Mouse (Mus musculus): ENCODE results near the gene Arhgap32. TPM values are rescaled to one million over a fixed set of nuclear protein-coding genes. Genes with fewer than 3 reads are reported as not detected.
"Not testable (repeated sequence)": the region's sequence is repeated elsewhere in the genome, so short reads cannot be mapped to it uniquely, and the experiment has no call there.

Arhgap32 gene
- polyA plus RNA-seq, 1 experiment from 2014 or later = 4.3 TPM

DNA sequence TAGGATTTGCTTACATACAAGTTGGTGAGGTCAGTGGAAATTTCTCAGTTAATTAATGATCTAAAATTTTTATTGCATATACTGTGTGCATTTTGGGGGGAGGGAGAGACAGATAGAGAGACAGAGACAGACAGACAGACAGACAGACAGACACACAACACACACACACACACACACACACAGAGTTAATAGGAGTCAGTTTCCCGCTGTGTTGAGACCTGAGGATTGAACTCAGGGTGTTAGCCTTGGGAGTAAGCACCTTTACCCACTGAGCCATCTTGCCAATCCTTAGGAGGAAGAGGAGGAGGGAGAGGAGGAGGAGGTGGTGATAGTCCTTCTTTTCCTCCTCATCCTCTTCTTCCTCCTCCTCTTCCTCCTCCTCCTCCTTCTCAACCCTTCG, 5.6 kb upstream of the Arhgap32 start:
- Histone ChIP-seq H3K4me1 (no peaks in the 10 kb centered on the region), H3K27ac (no peak overlapping the region), H3K4me3 (no peak overlapping the region), H3K27me3 (ENCODE audit: insufficient read depth, poor library complexity, severe bottlenecking) (no peaks in the 10 kb centered on the region), H3K36me3 (no peaks in the 10 kb centered on the region), H3K9me3 (no peaks in the 10 kb centered on the region)
- WGBS = 71% methylated on average over 2 of the region's 2 CpGs
- no peak for DNase-seq (ENCODE audit: low spot score)

DNA sequence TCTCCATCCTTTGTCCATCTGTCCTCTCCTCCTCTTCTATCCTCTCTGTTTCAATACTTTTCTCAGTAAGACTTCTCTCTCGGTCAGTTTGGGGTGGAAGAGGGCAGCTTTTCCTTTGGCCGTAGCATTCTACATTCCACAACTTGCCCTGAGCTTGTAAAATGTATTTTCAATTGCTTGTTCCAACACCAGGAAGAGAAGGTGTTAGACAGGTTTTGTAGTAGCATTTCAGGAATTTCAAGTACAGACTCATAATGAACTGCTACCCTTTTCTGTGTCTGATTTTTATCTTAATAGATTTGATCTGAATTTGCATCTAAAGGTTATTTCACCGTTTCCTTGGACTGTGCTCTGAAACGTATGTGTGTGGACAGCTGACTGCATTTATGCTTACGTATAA, 336 bp downstream of the Arhgap32 start:
- Histone ChIP-seq H3K4me1 (peaks cover 11% of the 10 kb centered on the region), H3K36me3 (peaks cover 2% of the 10 kb centered on the region; the same call in 1 of the 2 replicates), H3K9me3 (no peaks in the 10 kb centered on the region), H3K27me3 (ENCODE audit: insufficient read depth, poor library complexity, severe bottlenecking) (no peaks in the 10 kb centered on the region), H3K4me3 (no peak overlapping the region), H3K27ac (no peak overlapping the region)
- DNase-seq (ENCODE audit: low spot score) = no peak
- WGBS = 85% methylated on average over 5 of the region's 5 CpGs

DNA sequence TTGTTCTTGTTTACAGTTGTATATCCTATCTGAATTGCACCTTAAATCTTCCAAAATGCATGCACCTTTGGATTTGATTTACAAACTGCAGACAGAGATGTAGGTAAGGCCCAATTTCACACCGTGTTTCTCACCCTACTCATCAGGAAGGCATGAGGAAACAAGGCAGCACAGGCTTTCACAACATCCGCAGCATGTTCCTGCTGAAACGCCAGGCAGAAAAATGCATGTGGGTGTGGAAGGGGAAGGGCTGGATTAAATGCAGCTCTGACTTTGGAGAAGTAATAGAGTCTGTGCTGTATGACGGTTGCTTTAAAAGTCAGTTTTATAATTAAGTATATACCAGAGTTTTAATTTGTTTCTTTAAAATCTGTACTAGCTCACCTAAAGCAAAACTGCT, 1.9 kb downstream of the Arhgap32 start:
- H3K9me3 ChIP-seq = no peaks in the 10 kb centered on the region
- no peak overlapping the region for H3K4me3 ChIP-seq
- H3K36me3 ChIP-seq = peaks cover 3% of the 10 kb centered on the region; the same call in 1 of the 2 replicates
- 44% methylated on average over 4 of the region's 4 CpGs for WGBS
- H3K4me1 ChIP-seq = peaks cover 11% of the 10 kb centered on the region
- DNase-seq (ENCODE audit: low spot score) = no peak
- no peaks in the 10 kb centered on the region for H3K27me3 ChIP-seq (ENCODE audit: insufficient read depth, poor library complexity, severe bottlenecking)
- no peak overlapping the region for H3K27ac ChIP-seq

DNA sequence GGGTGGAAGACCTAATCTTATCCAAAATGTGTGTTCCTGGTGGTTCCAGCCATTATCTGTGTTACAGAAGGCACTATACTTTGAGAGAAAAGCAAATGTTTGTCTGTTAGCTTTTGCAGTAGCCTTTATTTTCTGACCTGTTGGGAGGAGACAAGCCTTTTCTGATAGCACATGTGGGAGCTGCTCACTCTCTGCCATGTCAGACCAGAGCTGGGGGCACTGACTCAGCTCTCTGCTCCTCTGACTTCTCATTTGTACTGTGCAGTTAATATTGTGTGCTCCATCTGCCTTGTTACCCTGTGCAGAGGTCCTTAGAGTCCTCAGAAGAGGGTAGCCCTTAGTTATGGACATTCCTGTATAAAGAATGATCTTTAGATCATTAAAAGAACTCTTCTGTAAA, 2.5 kb downstream of the Arhgap32 start:
- Histone ChIP-seq H3K4me3 (no peak overlapping the region), H3K36me3 (peaks cover 3% of the 10 kb centered on the region; the same call in 1 of the 2 replicates), H3K27ac (0 out of 2 replicates have a peak overlapping the region, but pooled peaks have one; percentile 22), H3K27me3 (ENCODE audit: insufficient read depth, poor library complexity, severe bottlenecking) (no peaks in the 10 kb centered on the region), H3K9me3 (no peaks in the 10 kb centered on the region), H3K4me1 (peaks cover 11% of the 10 kb centered on the region)
- DNase-seq (ENCODE audit: low spot score) = no peak

DNA sequence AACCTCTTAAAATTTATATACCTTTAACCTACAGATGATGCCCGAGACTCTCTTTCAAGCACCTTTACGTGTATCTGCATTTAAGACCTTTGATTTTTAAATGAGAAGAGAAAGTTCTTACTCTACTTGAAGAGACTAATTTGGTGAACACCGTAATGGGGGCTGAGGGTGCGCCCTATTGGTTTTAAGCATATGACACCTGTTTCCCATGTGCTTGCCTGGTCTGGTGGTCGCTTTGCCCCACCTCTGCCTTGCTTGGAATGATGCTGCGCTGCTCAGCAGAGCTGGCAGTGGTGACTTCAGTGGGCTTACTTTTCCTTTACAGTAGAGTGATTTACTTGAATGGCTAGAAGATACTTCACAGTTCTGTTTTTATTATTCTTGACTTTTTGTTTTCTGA, 3.6 kb downstream of the Arhgap32 start:
- 92% methylated on average over 6 of the region's 6 CpGs for WGBS
- H3K4me1 ChIP-seq = peaks cover 11% of the 10 kb centered on the region
- DNase-seq (ENCODE audit: low spot score) = no peak
- no peaks in the 10 kb centered on the region for H3K9me3 ChIP-seq
- H3K36me3 ChIP-seq = peaks cover 3% of the 10 kb centered on the region; the same call in 1 of the 2 replicates
- H3K4me3 ChIP-seq = no peak overlapping the region
- no peak overlapping the region for H3K27ac ChIP-seq
- H3K27me3 ChIP-seq (ENCODE audit: insufficient read depth, poor library complexity, severe bottlenecking) = no peaks in the 10 kb centered on the region

DNA sequence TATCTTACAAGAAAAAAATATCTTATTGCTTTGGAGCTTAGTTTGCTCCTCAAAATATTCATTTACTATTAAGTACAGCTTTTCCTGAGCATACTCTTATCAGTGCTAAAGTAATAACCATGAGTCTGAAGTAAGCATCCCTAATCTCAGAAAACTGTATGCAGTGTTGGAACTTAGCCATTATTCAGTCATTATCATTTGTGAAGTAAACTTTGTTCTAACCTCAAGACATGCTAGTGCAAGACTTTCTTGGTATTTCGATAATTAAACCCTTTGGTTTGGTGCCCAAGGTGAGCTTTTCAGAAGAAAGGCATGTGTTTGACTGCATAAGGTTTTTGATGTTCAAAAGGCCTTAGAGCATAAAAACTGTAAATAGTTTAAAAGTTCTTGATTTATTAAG, 4.2 kb downstream of the Arhgap32 start:
- no peak for DNase-seq (ENCODE audit: low spot score)
- WGBS = 79% methylated on average over 1 of the region's 1 CpGs

DNA sequence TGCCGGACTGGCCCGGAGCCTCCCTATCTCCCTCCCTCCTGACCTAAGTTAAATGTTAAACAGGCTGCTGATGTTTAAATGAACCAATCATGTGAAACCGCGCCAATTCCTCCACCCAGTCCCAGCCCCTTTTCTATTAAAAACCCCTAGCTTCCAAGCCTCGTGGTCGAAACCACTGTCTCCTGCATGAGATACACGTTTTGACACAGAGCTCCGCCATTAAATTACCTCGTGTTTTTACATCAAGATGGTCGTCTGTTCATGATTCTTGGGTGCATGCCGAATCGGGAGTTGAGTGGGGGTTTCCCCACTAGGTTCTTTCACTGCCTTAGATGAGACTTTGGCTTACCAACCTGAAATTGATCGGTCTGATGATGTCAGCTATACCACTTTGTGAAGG, 5.3 kb downstream of the Arhgap32 start:
- not testable (repeated sequence) for H3K27ac ChIP-seq; H3K27me3 ChIP-seq (ENCODE audit: insufficient read depth, poor library complexity, severe bottlenecking); H3K4me3 ChIP-seq; H3K9me3 ChIP-seq; H3K36me3 ChIP-seq; DNase-seq (ENCODE audit: low spot score)
- WGBS = 91% methylated on average over 13 of the region's 13 CpGs
- peaks cover 11% of the 10 kb centered on the region for H3K4me1 ChIP-seq

More for the DNA sequence above, 4.2 kb downstream of the Arhgap32 start:
- peaks cover 11% of the 10 kb centered on the region for H3K4me1 ChIP-seq
- peaks cover 3% of the 10 kb centered on the region; the same call in 1 of the 2 replicates for H3K36me3 ChIP-seq
- H3K27me3 ChIP-seq (ENCODE audit: insufficient read depth, poor library complexity, severe bottlenecking) = no peaks in the 10 kb centered on the region
- no peak overlapping the region for H3K27ac ChIP-seq
- no peaks in the 10 kb centered on the region for H3K9me3 ChIP-seq
- H3K4me3 ChIP-seq = no peak overlapping the region

DNA sequence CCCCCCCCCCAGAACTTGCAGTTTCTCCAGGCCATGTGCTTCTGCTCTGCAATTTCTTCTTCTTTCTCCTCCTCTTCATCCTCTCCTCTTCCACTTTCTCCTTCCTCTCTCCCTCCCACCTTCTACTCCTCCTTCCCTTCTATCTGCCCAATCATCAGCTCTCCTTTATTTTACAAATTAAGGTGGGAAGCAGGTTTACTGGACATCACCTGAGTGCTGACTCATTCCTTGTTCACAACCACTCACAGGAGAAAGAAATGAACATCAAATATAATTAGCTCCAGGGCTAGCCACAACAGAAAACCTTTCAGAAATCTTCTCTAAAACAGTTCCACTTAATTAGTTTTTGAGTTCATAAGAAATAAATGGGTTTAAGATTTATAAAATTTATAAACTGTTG, 20.3 kb downstream of the Arhgap32 start:
- H3K36me3 ChIP-seq = no peaks in the 10 kb centered on the region

DNA sequence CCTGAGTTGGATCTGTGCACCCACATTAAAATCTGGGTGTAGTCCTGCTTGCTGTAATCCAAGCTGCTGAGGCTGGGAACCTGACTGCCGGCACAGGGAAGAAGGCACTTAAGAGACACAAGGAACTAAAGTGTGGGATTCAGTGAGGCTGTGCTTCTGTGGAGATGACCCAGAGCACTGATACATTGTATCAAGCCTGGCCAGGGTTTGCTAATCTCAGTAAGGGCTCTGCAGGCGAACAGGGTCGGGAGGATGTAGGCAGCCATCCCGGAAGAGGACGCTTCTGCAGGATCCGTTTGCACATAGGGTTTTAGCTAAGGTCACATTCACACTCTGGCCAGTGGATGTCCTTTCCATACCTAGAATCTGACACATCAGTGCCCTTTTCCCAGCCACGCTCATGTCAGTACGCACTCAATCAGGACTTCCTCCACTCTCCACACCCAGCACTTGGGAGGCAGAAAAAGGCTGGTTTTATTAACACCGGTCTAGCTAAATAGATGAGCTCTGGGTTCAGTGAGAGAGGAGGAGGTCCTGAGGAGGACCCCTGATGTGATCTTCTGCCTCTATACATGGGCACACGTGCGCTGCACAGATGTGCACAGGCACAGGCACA, 20.9 kb downstream of the Arhgap32 start:
- Histone ChIP-seq H3K4me1 (peaks cover 10% of the 10 kb centered on the region), H3K27me3 (ENCODE audit: insufficient read depth, poor library complexity, severe bottlenecking) (no peaks in the 10 kb centered on the region), H3K4me3 (no peak overlapping the region), H3K36me3 (no peaks in the 10 kb centered on the region), H3K9me3 (no peaks in the 10 kb centered on the region), H3K27ac (peak overlapping the region; percentile 42; the same call in 1 of the 2 replicates)
- no peak for DNase-seq (ENCODE audit: low spot score)
- WGBS = 59% methylated on average over 11 of the region's 11 CpGs

More for the DNA sequence above, 20.3 kb downstream of the Arhgap32 start:
- H3K4me3 ChIP-seq = no peak overlapping the region
- peaks cover 10% of the 10 kb centered on the region for H3K4me1 ChIP-seq
- H3K27ac ChIP-seq = no peak overlapping the region
- no peaks in the 10 kb centered on the region for H3K9me3 ChIP-seq
- no peaks in the 10 kb centered on the region for H3K27me3 ChIP-seq (ENCODE audit: insufficient read depth, poor library complexity, severe bottlenecking)
- no peak for DNase-seq (ENCODE audit: low spot score)

DNA sequence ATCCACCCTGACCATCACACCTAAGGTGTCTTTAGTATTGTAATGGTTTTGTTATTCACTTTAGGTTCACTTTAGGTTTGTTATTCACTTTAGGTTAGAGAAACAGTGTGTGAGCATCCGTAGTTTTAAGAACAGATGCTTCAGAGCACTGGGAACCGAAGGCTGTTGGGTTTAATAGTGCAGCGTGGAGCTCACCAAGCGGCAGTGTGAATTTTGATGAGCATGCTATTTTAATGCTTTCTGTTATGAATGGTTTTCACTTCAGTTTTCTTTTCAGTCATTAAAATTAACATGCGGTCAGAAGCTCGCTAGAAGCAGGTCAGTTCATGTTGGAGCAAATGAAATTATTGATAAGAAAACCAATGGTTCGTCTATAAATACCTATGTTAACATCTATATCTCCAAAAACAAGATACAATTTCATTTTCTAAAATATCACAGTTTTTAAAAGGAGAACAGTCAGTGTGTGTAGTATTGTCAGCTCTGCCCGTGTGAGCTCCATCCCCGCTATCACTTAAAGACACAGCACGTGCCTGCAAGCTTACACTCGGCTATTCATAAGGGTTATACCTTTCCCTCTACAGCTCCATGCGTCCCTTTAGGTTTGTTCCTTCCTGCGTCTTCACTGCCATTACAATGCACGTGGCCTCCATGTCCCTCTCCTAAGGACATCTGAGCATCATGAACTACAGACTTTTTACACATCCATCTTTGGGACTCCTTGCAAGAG, 21.9 kb downstream of the Arhgap32 start:
- Histone ChIP-seq H3K36me3 (no peaks in the 10 kb centered on the region), H3K27ac (no peak overlapping the region), H3K4me1 (peaks cover 16% of the 10 kb centered on the region), H3K9me3 (no peaks in the 10 kb centered on the region), H3K27me3 (ENCODE audit: insufficient read depth, poor library complexity, severe bottlenecking) (no peaks in the 10 kb centered on the region), H3K4me3 (no peak overlapping the region)
- DNase-seq (ENCODE audit: low spot score) = no peak
- WGBS = 89% methylated on average over 14 of the region's 14 CpGs

DNA sequence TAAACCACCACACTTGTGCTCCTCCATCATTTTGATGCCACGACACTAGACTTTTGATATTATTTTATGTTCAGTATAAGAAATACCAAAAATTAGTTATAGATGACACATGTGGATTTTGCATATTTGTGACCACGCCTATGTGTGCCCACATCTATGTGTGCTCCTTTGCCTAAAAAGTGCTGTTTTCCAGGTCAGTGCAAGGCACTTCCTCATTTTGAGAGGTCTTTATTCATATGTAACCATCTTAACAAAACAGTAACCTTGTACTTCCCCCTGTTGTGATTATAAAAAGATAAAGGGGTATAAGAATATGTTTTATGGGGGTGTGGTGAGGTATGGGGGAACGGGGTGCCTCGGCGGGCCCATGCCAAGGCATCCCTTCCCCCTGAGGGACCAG, 22.7 kb downstream of the Arhgap32 start:
- DNase-seq (ENCODE audit: low spot score) = no peak
- no peak overlapping the region for H3K27ac ChIP-seq
- H3K4me3 ChIP-seq = no peak overlapping the region
- no peaks in the 10 kb centered on the region for H3K27me3 ChIP-seq (ENCODE audit: insufficient read depth, poor library complexity, severe bottlenecking)
- no peaks in the 10 kb centered on the region for H3K36me3 ChIP-seq
- H3K4me1 ChIP-seq = peaks cover 19% of the 10 kb centered on the region
- no peaks in the 10 kb centered on the region for H3K9me3 ChIP-seq
- 88% methylated on average over 5 of the region's 5 CpGs for WGBS

DNA sequence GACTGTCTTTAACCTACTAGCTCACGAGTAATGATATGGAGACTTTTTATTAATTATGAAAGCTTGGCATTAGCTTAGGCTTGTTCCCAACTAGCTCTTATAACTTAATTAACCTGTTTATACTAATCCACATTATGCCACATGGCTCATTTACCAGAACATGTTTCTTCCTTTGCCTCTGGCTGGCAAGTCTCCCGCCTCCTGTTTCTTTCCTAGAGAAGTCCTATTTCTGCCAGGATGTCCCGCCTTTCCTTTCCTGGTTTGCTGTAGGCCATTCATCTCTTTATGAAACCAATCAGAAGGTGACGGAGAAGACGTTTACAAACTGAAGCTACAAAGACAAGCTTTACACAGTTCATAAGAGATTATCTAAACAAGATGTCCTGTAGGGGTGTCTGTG, 23.7 kb downstream of the Arhgap32 start:
- no peak for DNase-seq (ENCODE audit: low spot score)
- H3K27me3 ChIP-seq (ENCODE audit: insufficient read depth, poor library complexity, severe bottlenecking) = no peaks in the 10 kb centered on the region
- H3K27ac ChIP-seq = no peak overlapping the region
- H3K4me3 ChIP-seq = no peak overlapping the region
- H3K36me3 ChIP-seq = no peaks in the 10 kb centered on the region
- peaks cover 19% of the 10 kb centered on the region for H3K4me1 ChIP-seq
- no peaks in the 10 kb centered on the region for H3K9me3 ChIP-seq
- 79% methylated on average over 5 of the region's 5 CpGs for WGBS

DNA sequence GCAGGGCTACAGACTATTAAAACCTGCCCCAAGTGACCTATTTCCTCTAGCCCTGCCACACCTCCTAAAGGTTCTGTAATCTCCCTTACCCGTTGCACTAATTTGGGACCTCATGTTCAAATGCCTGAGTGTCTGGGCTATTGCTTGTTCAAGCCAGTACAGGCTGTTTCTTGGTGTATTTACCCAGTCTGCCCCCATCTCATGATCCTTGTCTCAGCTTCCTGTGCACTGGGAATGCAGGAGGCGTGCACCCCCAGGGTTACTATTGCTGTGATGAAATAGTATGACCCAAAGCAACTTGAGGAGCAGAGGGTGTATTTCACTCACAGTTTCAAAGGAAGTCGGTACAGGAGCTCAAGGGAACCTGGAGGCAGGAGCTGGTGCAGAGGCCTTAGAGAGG, 26.9 kb downstream of the Arhgap32 start:
- Histone ChIP-seq H3K27me3 (ENCODE audit: insufficient read depth, poor library complexity, severe bottlenecking) (no peaks in the 10 kb centered on the region), H3K9me3 (no peaks in the 10 kb centered on the region), H3K4me3 (no peak overlapping the region), H3K36me3 (no peaks in the 10 kb centered on the region), H3K4me1 (peaks cover 30% of the 10 kb centered on the region), H3K27ac (peak overlapping the region; percentile 47)
- no peak for DNase-seq (ENCODE audit: low spot score)
- WGBS = 55% methylated on average over 3 of the region's 3 CpGs
